Mouse (Mus musculus) ES-E14 (cell line): ENCODE data around the gene Tsfm.
A peak's percentile ranks its signal among the peaks of the same experiment; 100 is the strongest.

ENCODE experiments used
- HCFC1 ChIP-seq: IDR thresholded peaks from 2 replicates; pipeline ENCODE4 v1.6.1; 2012; ENCODE audit warnings: low read length, inconsistent platforms, borderline replicate concordance; ENCODE audit not compliant: insufficient read depth
- MAFK ChIP-seq: IDR thresholded peaks from 2 replicates; pipeline ENCODE4 v1.6.1; 2014; ENCODE audit warnings: mild to moderate bottlenecking, low read depth, low read length, inconsistent platforms; ENCODE audit not compliant: insufficient read depth
- ZC3H11A ChIP-seq: IDR thresholded peaks from 2 replicates; pipeline ENCODE4 v1.6.1; 2012; ENCODE audit warnings: low read depth, mild to moderate bottlenecking, inconsistent platforms, low read length, borderline replicate concordance
- ZNF384 ChIP-seq: IDR thresholded peaks from 2 replicates; pipeline ENCODE4 v1.6.1; 2012; ENCODE audit warnings: low read depth, low read length, inconsistent platforms

DNA sequence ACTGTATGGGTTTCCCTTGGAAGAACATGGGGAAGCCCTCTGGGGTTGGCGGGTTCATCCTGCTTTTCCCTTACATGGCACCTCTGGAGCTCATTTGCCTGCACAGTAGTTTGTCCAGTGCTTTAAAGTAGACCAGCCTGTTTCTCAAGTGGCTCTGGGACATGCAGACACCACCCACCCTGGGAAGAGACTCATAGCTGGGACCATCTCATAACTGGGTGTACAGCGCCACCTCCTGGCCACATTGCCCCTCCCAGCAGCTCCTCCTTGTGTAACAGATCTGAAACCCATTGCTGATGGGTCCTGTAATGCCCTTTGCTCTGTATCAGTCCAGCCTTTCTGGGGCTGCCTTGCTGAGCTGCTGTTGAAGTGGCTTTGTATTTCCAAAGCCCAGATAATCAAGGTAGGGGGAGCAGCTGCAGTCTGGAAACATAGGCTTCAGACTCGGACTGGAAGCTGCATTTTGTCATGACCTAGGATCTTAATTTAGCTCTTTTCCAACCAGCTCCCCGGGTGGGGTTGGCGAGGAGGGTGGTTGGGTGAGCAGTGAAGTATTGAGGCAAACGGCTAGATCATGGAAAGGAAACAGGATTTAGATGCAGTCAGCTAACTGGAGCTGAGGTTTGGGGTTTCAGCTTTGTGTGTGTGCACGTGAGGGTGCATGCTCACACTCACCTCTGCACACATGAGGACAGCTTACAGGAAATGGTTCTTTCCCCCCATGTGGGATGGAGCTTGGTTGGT lies 40.2 kb downstream of the Tsfm start:
- TF ChIP-seq HCFC1 (no peak), ZNF384 (no peak), ZC3H11A (peak; percentile 93), MAFK (no peak)
